Mouse (Mus musculus) G1E (cell line): ENCODE results near the gene Chrm3.

Experiments used
- CTCF ChIP-seq: IDR thresholded peaks from 2 replicates; pipeline ENCODE4 v1.5.1; 2012; ENCODE audit warnings: low read depth, low read length, inconsistent platforms, mixed read lengths
- POLR2AphosphoS5 ChIP-seq: IDR thresholded peaks from 2 replicates; pipeline ENCODE4 v1.6.1; 2012; ENCODE audit warnings: low read depth, low read length, inconsistent platforms; ENCODE audit not compliant: insufficient replicate concordance

- TF ChIP-seq CTCF (no peak), POLR2AphosphoS5 (no peak)
Measured at GRCm38 (mm10) chr13:10045651-10046350, 314.8 kb downstream of the Chrm3 start.
